Mouse (Mus musculus) left cerebral cortex, adult 8-10 months (tissue): ENCODE results near the gene Scn11a. TPM values are rescaled to one million over a fixed set of nuclear protein-coding genes. Genes with fewer than 3 reads are reported as not detected.

Experiments used
- DNase-seq, 2 experiments: peaks; one replicate each; pipeline ENCODE4 v3.0.0; 2022; ENCODE audit warnings: low spot score in 2 of 2
- total RNA-seq, 4 experiments: library from RNA; stranded (reverse); gene quantifications; 2 replicates each; pipeline ENCODE4 v1.2.4; 2022

Gene Scn11a
- under 1 TPM; 0.15 to 0.27 (median 0.16) TPM for total RNA-seq

GRCm38 (mm10) chr9:119825297-119825696 lies at the start of gene Scn11a:
Gene Scn11a (minus strand): TSS chr9:119825456.
- no peak for DNase-seq

- no peak for DNase-seq
Measured at GRCm38 (mm10) chr9:119854170-119854569, 28.9 kb upstream of the Scn11a start.

- no peak for DNase-seq
Measured at GRCm38 (mm10) chr9:119853071-119853846, 28.0 kb upstream of the Scn11a start.

- no peak for DNase-seq
Measured at GRCm38 (mm10) chr9:119852347-119853030, 27.2 kb upstream of the Scn11a start.

GRCm38 (mm10) chr9:119849214-119849613 lies 24.0 kb upstream of the Scn11a start:
- DNase-seq, result no peak

GRCm38 (mm10) chr9:119848671-119849070 lies 23.4 kb upstream of the Scn11a start:
- DNase-seq, result no peak

GRCm38 (mm10) chr9:119847187-119847586 lies 21.9 kb upstream of the Scn11a start:
- DNase-seq, result no peak

- no peak for DNase-seq
Measured at GRCm38 (mm10) chr9:119844724-119845123, 19.5 kb upstream of the Scn11a start.

GRCm38 (mm10) chr9:119843549-119843948 lies 18.3 kb upstream of the Scn11a start:
- DNase-seq, result no peak

GRCm38 (mm10) chr9:119842541-119843169 lies 17.4 kb upstream of the Scn11a start:
- DNase-seq, result no peak

- DNase-seq, result no peak
Measured at GRCm38 (mm10) chr9:119842091-119842490, 16.8 kb upstream of the Scn11a start.

GRCm38 (mm10) chr9:119841159-119841558 lies 15.9 kb upstream of the Scn11a start:
- DNase-seq, result no peak

- DNase-seq, result no peak
Measured at GRCm38 (mm10) chr9:119835581-119836125, 10.4 kb upstream of the Scn11a start.

GRCm38 (mm10) chr9:119831001-119831400 lies 5.7 kb upstream of the Scn11a start:
- DNase-seq, result no peak

- DNase-seq, result no peak
Measured at GRCm38 (mm10) chr9:119823722-119824121, 1.5 kb downstream of the Scn11a start.

GRCm38 (mm10) chr9:119813631-119814030 lies 11.6 kb downstream of the Scn11a start:
- DNase-seq, result no peak

- no peak for DNase-seq
Measured at GRCm38 (mm10) chr9:119806491-119806890, 18.8 kb downstream of the Scn11a start.

GRCm38 (mm10) chr9:119804501-119804847 lies 20.8 kb downstream of the Scn11a start:
- DNase-seq, result no peak

GRCm38 (mm10) chr9:119803845-119804500 lies 21.3 kb downstream of the Scn11a start:
- DNase-seq, result no peak

GRCm38 (mm10) chr9:119803169-119803827 lies 22.0 kb downstream of the Scn11a start:
- no peak for DNase-seq

GRCm38 (mm10) chr9:119801460-119801859 lies 23.8 kb downstream of the Scn11a start:
- no peak for DNase-seq
